Mouse (Mus musculus) MEL (cell line): ENCODE data around the gene Rab22a. TPM values are rescaled to one million over a fixed set of nuclear protein-coding genes. Genes with fewer than 3 reads are reported as not detected.

Experiments
- DNase-seq: peaks from one replicate; pipeline ENCODE4 v3.0.0; 2011; ENCODE audit warnings: low read depth, low spot score
- H3K27ac ChIP-seq: 2 replicates; pipeline ENCODE4 v1.5.1; 2012; ENCODE audit warnings: low read depth, mild to moderate bottlenecking, control low read depth, low read length, moderate library complexity; ENCODE audit not compliant: control insufficient read depth
- H3K27me3 ChIP-seq, 2 experiments: fragments of 150-350 bp in 1 of 2; sonication (generic) in 1 of 2; 2 replicates each; pipeline ENCODE4 v1.6.1; 2012; ENCODE audit warnings: low read length in 2 of 2, mild to moderate bottlenecking in 2 of 2, improper control_type of control experiment in 1 of 2, moderate library complexity in 1 of 2; ENCODE audit not compliant: insufficient read depth in 2 of 2, control insufficient read depth in 1 of 2
- H3K36me3 ChIP-seq, 2 experiments: 2 replicates each; pipeline ENCODE4 v1.6.1; 2012 to 2014; ENCODE audit warnings: low read length in 2 of 2, improper control_type of control experiment in 1 of 2, inconsistent platforms in 1 of 2, mild to moderate bottlenecking in 1 of 2; ENCODE audit not compliant: insufficient read depth in 2 of 2, control insufficient read depth in 1 of 2
- H3K4me1 ChIP-seq, 2 experiments: fragments of 150-350 bp in 1 of 2; sonication (generic) in 1 of 2; 2 replicates each; pipeline ENCODE4 v1.6.1; 2012; ENCODE audit warnings: low read length in 2 of 2, improper control_type of control experiment in 1 of 2, mild to moderate bottlenecking in 1 of 2; ENCODE audit not compliant: insufficient read depth in 2 of 2, control insufficient read depth in 1 of 2
- H3K4me3 ChIP-seq, 2 experiments: fragments of 150-350 bp in 1 of 2; sonication (generic) in 1 of 2; 2 replicates each; pipeline ENCODE4 v1.5.1; 2012; ENCODE audit warnings: low read depth in 2 of 2, low read length in 2 of 2, mild to moderate bottlenecking in 2 of 2, moderate library complexity in 2 of 2, control low read depth in 1 of 2, improper control_type of control experiment in 1 of 2; ENCODE audit not compliant: control insufficient read depth in 1 of 2, insufficient read depth in 1 of 2
- H3K79me2 ChIP-seq: 2 replicates; pipeline ENCODE4 v1.6.1; 2012; ENCODE audit warnings: mild to moderate bottlenecking, low read length, moderate library complexity; ENCODE audit not compliant: control insufficient read depth, poor library complexity, insufficient read depth
- H3K9ac ChIP-seq: 2 replicates; pipeline ENCODE4 v1.6.1; 2012; ENCODE audit warnings: low read depth, mild to moderate bottlenecking, control low read depth, low read length, moderate library complexity; ENCODE audit not compliant: control insufficient read depth, poor library complexity, severe bottlenecking
- H3K9me3 ChIP-seq: fragments of 150-350 bp; sonication (generic); replicated peaks from 2 replicates; pipeline ENCODE4 v1.6.1; 2012; ENCODE audit warnings: mild to moderate bottlenecking, low read length, improper control_type of control experiment, moderate library complexity; ENCODE audit not compliant: insufficient read depth
- BHLHE40 ChIP-seq: IDR thresholded peaks from 2 replicates; pipeline ENCODE4 v1.6.1; 2012; ENCODE audit warnings: low read depth, mild to moderate bottlenecking, inconsistent platforms, low read length, improper control_type of control experiment, borderline replicate concordance
- CHD1 ChIP-seq: IDR thresholded peaks from 2 replicates; pipeline ENCODE4 v1.6.1; 2012; ENCODE audit warnings: low read depth, mild to moderate bottlenecking, inconsistent platforms, low read length, improper control_type of control experiment
- CHD2 ChIP-seq: IDR thresholded peaks from 2 replicates; pipeline ENCODE4 v1.6.1; 2011; ENCODE audit warnings: low read length, improper control_type of control experiment
- CTCF ChIP-seq, 3 experiments: IDR thresholded peaks in 2 of 3; conservative IDR thresholded peaks in 1 of 3; 2 replicates each; pipeline ENCODE4 v1.5.1; 2011 to 2012; ENCODE audit warnings: low read length in 3 of 3, low read depth in 2 of 3, mild to moderate bottlenecking in 2 of 3, improper control_type of control experiment in 1 of 3, inconsistent platforms in 1 of 3, mixed read lengths in 1 of 3, moderate library complexity in 1 of 3; ENCODE audit not compliant: control insufficient read depth in 1 of 3, insufficient read depth in 1 of 3, poor library complexity in 1 of 3, severe bottlenecking in 1 of 3
- E2F4 ChIP-seq: IDR thresholded peaks from 2 replicates; pipeline ENCODE4 v1.6.1; 2011; ENCODE audit warnings: low read depth, low read length, improper control_type of control experiment, borderline replicate concordance
- ELF1 ChIP-seq: IDR thresholded peaks from 2 replicates; pipeline ENCODE4 v1.6.1; 2014; ENCODE audit warnings: low read depth, mild to moderate bottlenecking, inconsistent platforms, low read length, improper control_type of control experiment, moderate library complexity
- EP300 ChIP-seq, 2 experiments: IDR thresholded peaks; 2 replicates each; pipeline ENCODE4 v1.6.1; 2011; ENCODE audit warnings: improper control_type of control experiment in 2 of 2, low read length in 2 of 2, low read depth in 1 of 2, mild to moderate bottlenecking in 1 of 2
- ETS1 ChIP-seq: IDR thresholded peaks from 2 replicates; pipeline ENCODE4 v1.6.1; 2012; ENCODE audit warnings: low read depth, mild to moderate bottlenecking, inconsistent platforms, low read length, improper control_type of control experiment, moderate library complexity
- GABPA ChIP-seq: IDR thresholded peaks from 2 replicates; pipeline ENCODE4 v1.6.1; 2012; ENCODE audit warnings: low read depth, mild to moderate bottlenecking, inconsistent platforms, low read length, improper control_type of control experiment, moderate library complexity
- GATA1 ChIP-seq: IDR thresholded peaks from 2 replicates; pipeline ENCODE4 v1.6.1; 2011; ENCODE audit warnings: low read depth, low read length, improper control_type of control experiment
- HCFC1 ChIP-seq: IDR thresholded peaks from 2 replicates; pipeline ENCODE4 v1.6.1; 2012; ENCODE audit warnings: low read depth, mild to moderate bottlenecking, inconsistent platforms, low read length, improper control_type of control experiment, moderate library complexity
- JUND ChIP-seq: IDR thresholded peaks from 2 replicates; pipeline ENCODE4 v1.6.1; 2011; ENCODE audit warnings: low read depth, mild to moderate bottlenecking, improper control_type of control experiment, low read length
- KAT2A ChIP-seq: conservative IDR thresholded peaks from 2 replicates; pipeline ENCODE4 v1.6.1; 2012; ENCODE audit warnings: low read depth, low read length, improper control_type of control experiment, inconsistent platforms
- MAFK ChIP-seq: IDR thresholded peaks from 2 replicates; pipeline ENCODE4 v1.6.1; 2011; ENCODE audit warnings: low read depth, mild to moderate bottlenecking, low read length, improper control_type of control experiment, borderline replicate concordance
- MAX ChIP-seq: IDR thresholded peaks from 2 replicates; pipeline ENCODE4 v1.6.1; 2011; ENCODE audit warnings: low read length, improper control_type of control experiment
- MAZ ChIP-seq: IDR thresholded peaks from 2 replicates; pipeline ENCODE4 v1.6.1; 2012; ENCODE audit warnings: low read depth, mild to moderate bottlenecking, inconsistent platforms, low read length, improper control_type of control experiment
- MEF2A ChIP-seq: IDR thresholded peaks from 2 replicates; pipeline ENCODE4 v1.6.1; 2014; ENCODE audit warnings: low read depth, mild to moderate bottlenecking, inconsistent platforms, low read length, improper control_type of control experiment; ENCODE audit not compliant: poor library complexity, insufficient replicate concordance, severe bottlenecking; ENCODE audit errors: extremely low read depth
- MXI1 ChIP-seq: IDR thresholded peaks from 2 replicates; pipeline ENCODE4 v1.6.1; 2011; ENCODE audit warnings: mild to moderate bottlenecking, low read depth, low read length, improper control_type of control experiment
- MYB ChIP-seq: IDR thresholded peaks from 2 replicates; pipeline ENCODE4 v1.6.1; 2011; ENCODE audit warnings: mild to moderate bottlenecking, low read depth, low read length, improper control_type of control experiment
- NELFE ChIP-seq: IDR thresholded peaks from 2 replicates; pipeline ENCODE4 v1.6.1; 2011; ENCODE audit warnings: low read depth, low read length, improper control_type of control experiment
- NRF1 ChIP-seq: IDR thresholded peaks from 2 replicates; pipeline ENCODE4 v1.6.1; 2014; ENCODE audit warnings: low read depth, mild to moderate bottlenecking, inconsistent platforms, low read length, improper control_type of control experiment, moderate library complexity; ENCODE audit not compliant: poor library complexity, insufficient read depth, severe bottlenecking
- POLR2A ChIP-seq, 2 experiments: IDR thresholded peaks; 2 replicates each; pipeline ENCODE4 v1.6.1; 2011 to 2012; ENCODE audit warnings: low read length in 2 of 2, mild to moderate bottlenecking in 2 of 2, control low read depth in 1 of 2, improper control_type of control experiment in 1 of 2, low read depth in 1 of 2, moderate library complexity in 1 of 2; ENCODE audit not compliant: control insufficient read depth in 1 of 2, insufficient read depth in 1 of 2, poor library complexity in 1 of 2
- POLR2AphosphoS2 ChIP-seq: IDR thresholded peaks from 2 replicates; pipeline ENCODE4 v1.6.1; 2011; ENCODE audit warnings: low read length, improper control_type of control experiment
- POLR2AphosphoS5 ChIP-seq: IDR thresholded peaks from 2 replicates; pipeline ENCODE4 v1.6.1; 2012; ENCODE audit warnings: low read depth, borderline replicate concordance, mild to moderate bottlenecking, inconsistent platforms, low read length, moderate library complexity, mixed read lengths
- RAD21 ChIP-seq: IDR thresholded peaks from 2 replicates; pipeline ENCODE4 v1.6.1; 2011; ENCODE audit warnings: mild to moderate bottlenecking, low read depth, low read length, improper control_type of control experiment
- RCOR1 ChIP-seq: IDR thresholded peaks from 2 replicates; pipeline ENCODE4 v1.6.1; 2012; ENCODE audit warnings: low read depth, mild to moderate bottlenecking, inconsistent platforms, low read length, improper control_type of control experiment
- SIN3A ChIP-seq: IDR thresholded peaks from 2 replicates; pipeline ENCODE4 v1.6.1; 2012; ENCODE audit warnings: low read length, improper control_type of control experiment, inconsistent platforms
- SMC3 ChIP-seq: IDR thresholded peaks from 2 replicates; pipeline ENCODE4 v1.6.1; 2011; ENCODE audit warnings: low read depth, low read length, improper control_type of control experiment
- TAL1 ChIP-seq: IDR thresholded peaks from 2 replicates; pipeline ENCODE4 v1.6.1; 2012; ENCODE audit warnings: mild to moderate bottlenecking, inconsistent platforms, low read length, moderate library complexity, mixed read lengths
- TBP ChIP-seq: IDR thresholded peaks from 2 replicates; pipeline ENCODE4 v1.8.0; 2011; ENCODE audit warnings: low read depth, low read length, improper control_type of control experiment
- TCF12 ChIP-seq: IDR thresholded peaks from 2 replicates; pipeline ENCODE4 v1.6.1; 2014; ENCODE audit warnings: low read depth, mild to moderate bottlenecking, inconsistent platforms, low read length, improper control_type of control experiment, moderate library complexity
- UBTF ChIP-seq: IDR thresholded peaks from 2 replicates; pipeline ENCODE4 v1.6.1; 2012; ENCODE audit warnings: low read depth, mild to moderate bottlenecking, inconsistent platforms, low read length, improper control_type of control experiment, moderate library complexity, borderline replicate concordance; ENCODE audit not compliant: insufficient read depth
- USF1 ChIP-seq: IDR thresholded peaks from 2 replicates; pipeline ENCODE4 v1.6.1; 2014; ENCODE audit warnings: low read depth, mild to moderate bottlenecking, inconsistent platforms, low read length, improper control_type of control experiment, moderate library complexity
- USF2 ChIP-seq, 2 experiments: IDR thresholded peaks; 2 replicates each; pipeline ENCODE4 v1.6.1; 2011 to 2012; ENCODE audit warnings: improper control_type of control experiment in 2 of 2, low read length in 2 of 2, borderline replicate concordance in 1 of 2, inconsistent platforms in 1 of 2, low read depth in 1 of 2, mild to moderate bottlenecking in 1 of 2; ENCODE audit not compliant: insufficient read depth in 1 of 2
- ZC3H11A ChIP-seq: IDR thresholded peaks from 2 replicates; pipeline ENCODE4 v1.6.1; 2012; ENCODE audit warnings: low read depth, mild to moderate bottlenecking, inconsistent platforms, low read length, improper control_type of control experiment
- ZKSCAN1 ChIP-seq: IDR thresholded peaks from 2 replicates; pipeline ENCODE4 v1.6.1; 2012; ENCODE audit warnings: low read depth, mild to moderate bottlenecking, inconsistent platforms, low read length, improper control_type of control experiment, moderate library complexity
- ZMIZ1 ChIP-seq: IDR thresholded peaks from 2 replicates; pipeline ENCODE4 v1.6.1; 2012; ENCODE audit warnings: low read depth, mild to moderate bottlenecking, inconsistent platforms, low read length, improper control_type of control experiment, moderate library complexity
- ZNF384 ChIP-seq: IDR thresholded peaks from 2 replicates; pipeline ENCODE4 v1.6.1; 2012; ENCODE audit warnings: low read depth, mild to moderate bottlenecking, inconsistent platforms, low read length, improper control_type of control experiment
- polyA plus RNA-seq, 2 experiments: library from polyadenylated mRNA; stranded (reverse) in 1 of 2; unstranded in 1 of 2; fragments of >175 nt in 1 of 2; fragments of >200 nt in 1 of 2; gene quantifications; 2 replicates each; pipeline versions ENCODE4 v1.2.1 to v1.2.4; 2012; ENCODE audit warnings: low replicate concordance in 2 of 2, low read depth in 1 of 2; ENCODE audit not compliant: insufficient read length in 2 of 2, insufficient read depth in 1 of 2, missing spikeins in 1 of 2
- total RNA-seq: library from RNA; depleted of rRNA; stranded (reverse); fragments of 300-350 nt; gene quantifications from 2 replicates; pipeline ENCODE4 v1.2.3, GENCODE M21; 2012

Gene Rab22a
- total and polyA plus RNA-seq, 3 experiments: 8.9 to 15.8 TPM; not detected in 1

DNA sequence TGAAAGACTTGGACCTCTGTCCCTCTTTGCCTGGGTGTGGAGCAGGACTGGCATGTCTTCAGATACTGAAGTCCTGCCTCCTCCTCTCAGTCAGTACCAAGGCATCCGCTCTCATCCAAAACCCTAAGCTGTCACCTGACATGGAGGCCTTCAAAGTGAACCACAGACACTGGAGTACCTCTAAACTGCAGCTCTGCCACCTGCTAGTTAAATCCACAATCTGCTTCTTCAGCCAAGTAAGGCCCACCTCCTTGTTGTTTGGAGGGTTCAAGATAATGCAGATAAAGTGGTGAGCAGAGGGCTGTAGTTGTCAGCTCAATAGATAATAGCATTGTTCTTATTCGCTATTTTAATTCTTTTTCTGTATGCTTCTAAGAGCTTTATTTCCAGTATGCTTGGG is 5.7 kb downstream of the Rab22a start:
- Histone ChIP-seq H3K36me3 (peaks cover 20 to 59% of the 10 kb centered on the region in 2 experiments), H3K79me2 (peaks cover 27% of the 10 kb centered on the region), H3K9me3 (no peaks in the 10 kb centered on the region), H3K4me1 (peaks cover 35 to 48% of the 10 kb centered on the region in 2 experiments), H3K4me3 (no peak overlapping the region), H3K27me3 (no peaks in the 10 kb centered on the region), H3K27ac (peak overlapping the region; percentile 28), H3K9ac (no peak overlapping the region)
- DNase-seq: peak; percentile 71
- TF ChIP-seq CTCF (IDR thresholded peaks at IDR 0.05 in 2 of 3, conservative IDR thresholded peaks at IDR 0.05 in 1 of 3; ENCODE audit: control insufficient read depth in 1 of 3, insufficient read depth in 1 of 3, low read depth in 2 of 3, low read length in 3 of 3, poor library complexity in 1 of 3, severe bottlenecking in 1 of 3) (no peak), CHD2 (no peak), MAZ (0 out of 2 replicates have a peak, but pooled peaks have one; percentile 24), ZNF384 (no peak), UBTF (no peak), MXI1 (peak; percentile 44; the same call in 1 of the 2 replicates), BHLHE40 (peak; percentile 56; the same call in 1 of the 2 replicates), GATA1 (peak; percentile 92), TAL1 (0 out of 2 replicates have a peak, but pooled peaks have one; percentile 37), NELFE (no peak), MAFK (no peak), USF1 (peak; percentile 75; the same call in 1 of the 2 replicates), EP300 (IDR thresholded peaks at IDR 0.05; ENCODE audit: low read depth in 1 of 2, low read length in 2 of 2) (peak; percentile 73 to 85), CHD1 (no peak), POLR2AphosphoS5 (no peak), USF2 (IDR thresholded peaks at IDR 0.05; ENCODE audit: borderline replicate concordance in 1 of 2, insufficient read depth in 1 of 2, low read depth in 1 of 2, low read length in 2 of 2) (no peak), ETS1 (peak; percentile 79), ZKSCAN1 (no peak), RCOR1 (peak; percentile 83; the same call in 1 of the 2 replicates), ZC3H11A (no peak), GABPA (peak; percentile 40; the same call in 1 of the 2 replicates), POLR2AphosphoS2 (no peak), MYB (no peak), POLR2A (IDR thresholded peaks at IDR 0.05; ENCODE audit: control insufficient read depth in 1 of 2, insufficient read depth in 1 of 2, low read depth in 1 of 2, low read length in 2 of 2, poor library complexity in 1 of 2) (no peak), KAT2A (no peak), TCF12 (peak; percentile 86), HCFC1 (no peak), TBP (no peak), SIN3A (peak; percentile 67), JUND (no peak), NRF1 (no peak), ZMIZ1 (no peak), E2F4 (no peak), MAX (peak; percentile 46; the same call in 1 of the 2 replicates), RAD21 (no peak), SMC3 (no peak), MEF2A (no peak), ELF1 (no peak)
